Mouse (Mus musculus) thymus, adult 2 months (tissue): Measurements from ENCODE around the gene Ccdc163. TPM values are rescaled to one million over a fixed set of nuclear protein-coding genes. Genes with fewer than 3 reads are reported as not detected.

Source experiments
- DNase-seq: peaks from one replicate; pipeline ENCODE4 v3.0.0; 2021
- H3K27ac ChIP-seq: fragments of 200-500 bp; 2 replicates; pipeline ENCODE4 v1.5.1; 2012; ENCODE audit warnings: low read length, control low read depth; ENCODE audit not compliant: control insufficient read depth, insufficient read depth
- H3K27me3 ChIP-seq: fragments of 200-500 bp; 2 replicates; pipeline ENCODE4 v1.6.1; 2012; ENCODE audit warnings: mild to moderate bottlenecking, low read length, moderate library complexity, mixed read lengths; ENCODE audit not compliant: control insufficient read depth, insufficient read depth
- H3K36me3 ChIP-seq: fragments of 200-500 bp; 2 replicates; pipeline ENCODE4 v1.6.1; 2012; ENCODE audit warnings: mild to moderate bottlenecking, low read length, moderate library complexity; ENCODE audit not compliant: control insufficient read depth, insufficient read depth
- H3K4me1 ChIP-seq: fragments of 200-500 bp; replicated peaks from 2 replicates; pipeline ENCODE4 v1.6.1; 2012; ENCODE audit warnings: low read length; ENCODE audit not compliant: control insufficient read depth, insufficient read depth
- H3K4me3 ChIP-seq: fragments of 200-500 bp; 2 replicates; pipeline ENCODE4 v1.5.1; 2012; ENCODE audit warnings: mild to moderate bottlenecking, low read length, control low read depth, moderate library complexity; ENCODE audit not compliant: control insufficient read depth, insufficient read depth
- CTCF ChIP-seq: fragments of 200-500 bp; IDR thresholded peaks from 2 replicates; pipeline ENCODE4 v1.5.1; 2012; ENCODE audit warnings: mild to moderate bottlenecking, control low read depth, low read length, moderate library complexity, borderline replicate concordance; ENCODE audit not compliant: control insufficient read depth, poor library complexity, insufficient read depth; ENCODE audit errors: extremely low read depth
- POLR2A ChIP-seq: fragments of 200-500 bp; IDR thresholded peaks from 2 replicates; pipeline ENCODE4 v1.6.1; 2012; ENCODE audit warnings: mild to moderate bottlenecking, low read length, control low read depth, moderate library complexity; ENCODE audit not compliant: control insufficient read depth, poor library complexity, insufficient read depth; ENCODE audit errors: extremely low read depth
- WGBS: fragments of 180-500 bp; shearing (Covaris S2); methylation state at CpG from one replicate; pipeline ENCODE4 v1.1.7; 2018; 5-methylcytosine and 5-hydroxymethylcytosine counted together
- polyA plus RNA-seq: library from polyadenylated mRNA; depleted of rRNA; stranded (reverse); fragments of >200 nt; gene quantifications from 2 replicates; pipeline ENCODE4 v1.2.3, GENCODE M21; 2012

The Ccdc163 gene
- polyA plus RNA-seq, 1 experiment = 48.2 TPM

GRCm38 (mm10) chr4:116731077-116731476 lies 22.8 kb downstream of the Ccdc163 start:
- WGBS = 94% methylated on average over 9 of the region's 9 CpGs
- Histone ChIP-seq H3K4me1 (peaks cover 3% of the 10 kb centered on the region; the same call in 1 of the 2 replicates), H3K27ac (no peak overlapping the region), H3K4me3 (no peak overlapping the region), H3K27me3 (no peaks in the 10 kb centered on the region), H3K36me3 (no peaks in the 10 kb centered on the region)
- DNase-seq = no peak
- TF ChIP-seq POLR2A (no peak), CTCF (no peak)

GRCm38 (mm10) chr4:116732355-116732754 lies 24.0 kb downstream of the Ccdc163 start:
- no peak overlapping the region for H3K27ac ChIP-seq
- TF ChIP-seq POLR2A = no peak
- no peak for TF ChIP-seq CTCF
- no peaks in the 10 kb centered on the region for H3K27me3 ChIP-seq
- 95% methylated on average over 5 of the region's 5 CpGs for WGBS
- DNase-seq = no peak
- no peak overlapping the region for H3K4me3 ChIP-seq
- no peaks in the 10 kb centered on the region for H3K36me3 ChIP-seq
- peaks cover 3% of the 10 kb centered on the region; the same call in 1 of the 2 replicates for H3K4me1 ChIP-seq

- no peak overlapping the region for H3K27ac ChIP-seq
- DNase-seq = no peak
- TF ChIP-seq CTCF = no peak
- no peak for TF ChIP-seq POLR2A
- no peaks in the 10 kb centered on the region for H3K36me3 ChIP-seq
- H3K27me3 ChIP-seq = no peaks in the 10 kb centered on the region
- no peak overlapping the region for H3K4me3 ChIP-seq
- peaks cover 5% of the 10 kb centered on the region for H3K4me1 ChIP-seq
- WGBS = 52% methylated on average over 2 of the region's 2 CpGs
These were observed 26.7 kb downstream of the Ccdc163 start for GRCm38 (mm10) chr4:116734996-116735395.

GRCm38 (mm10) chr4:116738972-116739751 lies 30.9 kb downstream of the Ccdc163 start:
- no peaks in the 10 kb centered on the region for H3K36me3 ChIP-seq
- peaks cover 5% of the 10 kb centered on the region for H3K4me1 ChIP-seq
- H3K27me3 ChIP-seq = no peaks in the 10 kb centered on the region
- H3K27ac ChIP-seq = no peak overlapping the region
- no peak for DNase-seq
- WGBS = 42% methylated on average over 9 of the region's 9 CpGs
- TF ChIP-seq POLR2A = no peak
- TF ChIP-seq CTCF = no peak
- H3K4me3 ChIP-seq = no peak overlapping the region

GRCm38 (mm10) chr4:116749750-116750149 lies 41.4 kb downstream of the Ccdc163 start:
- no peaks in the 10 kb centered on the region for H3K4me1 ChIP-seq
- H3K27me3 ChIP-seq = no peaks in the 10 kb centered on the region
- no peak for DNase-seq
- no peak overlapping the region for H3K4me3 ChIP-seq
- H3K27ac ChIP-seq = no peak overlapping the region
- TF ChIP-seq CTCF (no peak), POLR2A (no peak)
- WGBS = 97% methylated on average over 2 of the region's 2 CpGs
- H3K36me3 ChIP-seq = no peaks in the 10 kb centered on the region

GRCm38 (mm10) chr4:116761914-116762313 lies 53.6 kb downstream of the Ccdc163 start:
- WGBS = 83% methylated on average over 2 of the region's 2 CpGs
- H3K4me1 ChIP-seq = no peaks in the 10 kb centered on the region
- no peak overlapping the region for H3K27ac ChIP-seq
- no peak for DNase-seq
- H3K27me3 ChIP-seq = no peaks in the 10 kb centered on the region
- TF ChIP-seq CTCF (no peak), POLR2A (no peak)
- H3K4me3 ChIP-seq = no peak overlapping the region
- no peaks in the 10 kb centered on the region for H3K36me3 ChIP-seq
